Comparison of ENCODE assay signal across 17 mouse cellular contexts in the genomic region with DNA sequence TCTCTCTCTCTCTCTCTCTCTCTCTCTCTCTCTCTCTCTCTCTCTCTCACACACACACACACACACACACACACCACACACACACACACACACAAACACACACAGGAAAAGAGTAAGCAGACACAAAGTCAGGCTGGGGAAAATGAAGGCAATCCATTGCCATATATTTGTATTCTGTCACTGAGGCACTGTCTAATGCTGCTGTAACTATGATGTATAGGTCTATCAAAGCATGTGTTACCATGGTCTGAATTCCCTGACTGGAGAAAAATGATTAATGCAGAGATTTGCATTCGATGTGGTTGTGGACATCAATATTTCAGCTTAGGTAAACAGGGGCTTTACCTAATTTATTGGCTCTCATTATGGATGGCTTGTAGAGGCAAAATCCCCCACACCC.
"Had no signal": no experiment of that assay in that cellular context is flagged by ENCODE, and none has a peak within 500 bp of the region (broad histone marks: within the 10 kb centered on the region; RNA-seq: fewer than 3 reads in every experiment).

No protein-coding gene starts in this region.

- H3K27ac ChIP-seq: liver, embryonic 14.5 days; midbrain, embryonic 13.5 days; midbrain, embryonic 15.5 days had no signal

- H3K4me3 ChIP-seq: midbrain, embryonic 13.5 days; midbrain, embryonic 15.5 days; neural tube, embryonic 13.5 days had no signal

- H3K4me2 ChIP-seq: lung, embryonic 14.5 days; midbrain, embryonic 11.5 days; midbrain, embryonic 13.5 days; midbrain, embryonic 15.5 days; neural tube, embryonic 13.5 days had no signal

- H3K9ac ChIP-seq: liver, embryonic 14.5 days; lung, embryonic 14.5 days; midbrain, embryonic 13.5 days; midbrain, embryonic 15.5 days; neural tube, embryonic 13.5 days had no signal

- ATAC-seq: midbrain, embryonic 13.5 days; midbrain, embryonic 15.5 days had no signal

- DNase-seq: lung, adult 18-20 months; lung, embryonic 14.5 days; lung, postnatal 10 days; lung, postnatal 4 days; retina, postnatal 1 day; right cerebral cortex, adult 18-20 months; right cerebral cortex, postnatal 25 days; right cerebral cortex, postnatal 4 days; spleen, adult 18-20 months; thymus, adult 18-20 months; thymus, postnatal 14 days; thymus, postnatal 36 days had no signal

- H3K36me3 ChIP-seq: midbrain, embryonic 13.5 days; midbrain, embryonic 15.5 days; neural tube, embryonic 13.5 days had no signal

- H3K27me3 ChIP-seq: midbrain, embryonic 13.5 days; midbrain, embryonic 15.5 days; neural tube, embryonic 13.5 days had no signal

- H3K9me3 ChIP-seq: midbrain, embryonic 13.5 days; midbrain, embryonic 15.5 days; neural tube, embryonic 13.5 days had no signal
